Mouse (Mus musculus) megakaryocyte progenitor cell, adult 5-6 weeks (primary cell): ENCODE measurements around the gene Gm49366. TPM values are rescaled to one million over a fixed set of nuclear protein-coding genes. Genes with fewer than 3 reads are reported as not detected.
"Not testable (repeated sequence)": the region's sequence is repeated elsewhere in the genome, so short reads cannot be mapped to it uniquely, and the experiment has no call there.

ENCODE experiments used
- ATAC-seq: replicated peaks from 2 replicates; pipeline ENCODE4 v1.8.0; 2016; ENCODE audit warnings: mild to moderate bottlenecking, moderate TSS enrichment, inconsistent platforms; ENCODE audit not compliant: poor library complexity
- total RNA-seq, 2 experiments: library from RNA; stranded (forward) in 1 of 2; stranded (reverse) in 1 of 2; fragments of 157-497, 149-512 nt in 1 of 2; fragments of 200-1000 nt in 1 of 2; gene quantifications; 2 replicates each; pipeline versions ENCODE4 v1.2.3 to v1.2.4; 2015 to 2017

The Gm49366 gene
- total RNA-seq, 2 experiments from 2014 or later, result not detected

DNA sequence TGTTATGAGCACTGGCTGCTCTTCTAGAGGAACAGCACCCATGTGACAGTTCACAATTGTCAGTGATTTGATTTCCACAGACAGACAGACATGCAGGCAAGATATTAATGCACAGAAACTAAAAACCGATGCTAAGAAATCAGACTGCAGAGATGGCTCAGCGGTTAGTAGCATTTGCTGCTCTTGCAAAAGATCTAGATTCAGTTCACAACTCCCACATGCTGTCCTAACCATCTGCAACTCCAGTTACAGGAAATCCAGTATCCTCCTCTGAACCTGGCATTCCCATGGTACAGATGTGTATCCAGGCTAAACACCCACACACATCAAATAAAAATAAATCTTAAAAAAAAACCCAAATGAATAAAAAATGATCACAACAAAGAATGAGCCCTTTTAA is 33.0 kb downstream of the Gm49366 start:
- no peak for ATAC-seq

DNA sequence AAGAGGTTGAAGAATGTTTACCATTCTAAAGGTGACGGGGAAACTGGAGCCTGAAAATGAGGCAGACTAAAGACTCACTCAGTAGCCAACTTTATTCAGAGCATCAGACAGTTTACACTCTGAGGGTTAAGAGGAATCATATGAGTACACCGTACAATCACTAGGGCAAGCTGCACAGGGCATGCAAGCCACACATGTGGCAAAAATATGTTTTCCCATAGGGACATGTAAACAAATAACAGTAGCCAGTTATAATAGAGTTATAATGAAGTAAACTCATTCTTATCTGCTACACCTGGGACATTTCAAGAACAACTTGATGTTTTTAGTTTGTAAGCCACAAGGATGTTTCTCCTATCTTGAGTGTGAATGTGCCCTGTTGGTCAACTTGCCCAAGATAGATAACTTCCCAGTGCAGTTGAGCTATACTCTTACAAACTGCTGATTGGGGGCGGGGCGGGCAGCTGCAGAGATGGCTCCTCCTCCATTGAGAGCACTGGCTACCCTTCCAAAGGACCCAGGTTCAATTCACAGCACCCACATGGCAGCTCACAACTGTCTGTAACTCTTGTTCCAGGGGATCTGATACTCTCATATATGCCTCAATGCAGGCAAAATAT is 38.7 kb downstream of the Gm49366 start:
- peak; percentile 72 for ATAC-seq

DNA sequence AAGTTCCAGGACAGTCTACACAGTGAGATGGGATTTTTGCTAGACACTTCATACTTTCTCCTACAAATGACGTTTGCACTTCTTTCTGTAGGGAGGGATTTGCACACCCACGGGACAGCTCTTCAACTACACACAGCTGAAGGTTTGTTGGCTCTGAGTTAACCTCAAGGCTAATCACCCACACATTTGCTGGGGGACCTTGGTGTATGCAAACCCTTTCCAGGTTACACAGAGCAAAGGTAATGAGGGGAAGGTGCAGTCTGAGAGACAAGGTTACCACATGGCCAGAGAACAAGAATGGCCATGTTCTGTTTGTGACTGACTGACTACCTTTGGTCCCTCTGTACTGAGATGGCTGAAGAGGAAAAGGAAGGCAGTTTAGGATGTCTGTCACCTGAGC is 45.1 kb downstream of the Gm49366 start:
- ATAC-seq, result no peak

DNA sequence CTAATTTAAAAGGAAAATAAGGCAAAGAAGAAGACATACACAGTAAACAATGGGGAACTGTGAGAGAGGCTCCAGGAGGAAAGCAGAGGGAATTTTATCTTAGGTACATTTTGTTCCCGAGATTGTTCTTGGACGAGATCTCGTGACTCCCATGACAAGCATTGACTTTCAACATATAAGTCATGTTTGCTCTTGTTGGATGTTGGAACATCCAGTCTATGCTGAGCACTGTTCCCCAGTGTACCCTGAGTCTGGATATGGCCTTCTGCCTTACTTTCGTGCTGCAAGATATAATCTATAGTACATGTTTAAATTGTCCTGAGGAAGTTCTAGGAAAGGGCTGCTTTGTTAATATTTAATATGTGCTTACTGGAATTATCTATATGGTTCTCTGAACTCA is 45.8 kb downstream of the Gm49366 start:
- no peak for ATAC-seq

DNA sequence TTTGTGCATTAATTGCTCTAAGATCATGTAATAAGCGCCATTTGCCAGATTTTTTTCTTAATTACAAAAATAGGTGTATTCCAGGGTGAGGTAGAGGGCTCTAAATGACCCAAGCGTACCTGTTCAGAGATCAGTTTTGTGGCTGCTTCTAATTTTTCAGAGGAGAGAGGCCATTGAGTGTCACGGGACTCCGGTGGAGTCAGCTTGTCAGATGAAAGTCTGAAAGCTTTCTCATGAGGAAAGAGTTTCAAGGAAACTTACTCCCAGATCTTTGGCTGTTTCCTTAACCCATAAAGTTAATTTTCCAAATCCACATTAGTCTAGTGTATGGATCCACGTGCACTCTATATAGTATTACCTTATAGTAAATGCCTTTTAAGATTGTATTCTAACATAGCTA is 55.9 kb downstream of the Gm49366 start:
- ATAC-seq, result not testable (repeated sequence)

DNA sequence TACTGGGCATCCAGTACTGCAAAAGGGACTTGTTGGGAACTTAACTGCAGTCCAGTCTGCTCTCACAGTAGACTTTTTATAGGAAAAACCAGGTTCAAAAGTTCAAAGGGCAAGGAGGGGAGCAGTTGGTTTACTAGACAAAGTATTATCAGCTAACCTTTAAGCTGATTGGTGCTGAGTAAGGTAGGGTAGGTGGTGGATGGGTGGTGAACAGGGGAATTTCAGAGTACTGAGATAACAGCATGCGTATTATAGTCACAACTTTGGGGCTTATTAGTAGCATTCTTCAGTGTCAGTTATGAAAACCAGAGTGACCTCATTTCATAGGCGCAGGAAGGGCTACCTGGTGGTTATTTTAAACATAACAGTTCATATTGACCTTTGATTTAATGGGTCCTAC is 60.9 kb downstream of the Gm49366 start:
- no peak for ATAC-seq

DNA sequence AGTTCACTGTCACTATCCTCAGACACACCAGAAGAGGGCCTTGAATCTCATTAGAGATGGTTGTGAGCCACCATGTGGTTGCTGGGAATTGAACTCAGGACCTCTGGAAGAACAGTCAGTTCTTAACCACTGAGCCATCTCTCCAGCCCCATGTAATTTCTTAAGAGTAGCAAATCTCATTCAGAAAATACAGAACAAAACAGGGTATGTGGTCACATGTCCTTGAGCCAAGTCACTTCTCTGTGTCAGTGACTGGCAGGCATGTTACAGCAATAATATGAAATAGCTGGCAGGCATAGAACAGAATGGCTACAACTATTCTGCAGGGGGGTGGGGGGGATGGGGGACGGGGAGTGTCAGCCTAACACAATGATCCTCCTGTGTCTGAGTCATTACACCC is 61.3 kb downstream of the Gm49366 start:
- no peak for ATAC-seq

- ATAC-seq, result peak; percentile 83
These were observed 62.1 kb downstream of the Gm49366 start, which contains the start of gene Acot6 for GRCm38 (mm10) chr12:84100604-84101492. TSS of gene Acot6 (plus strand) at chr12:84100654.

DNA sequence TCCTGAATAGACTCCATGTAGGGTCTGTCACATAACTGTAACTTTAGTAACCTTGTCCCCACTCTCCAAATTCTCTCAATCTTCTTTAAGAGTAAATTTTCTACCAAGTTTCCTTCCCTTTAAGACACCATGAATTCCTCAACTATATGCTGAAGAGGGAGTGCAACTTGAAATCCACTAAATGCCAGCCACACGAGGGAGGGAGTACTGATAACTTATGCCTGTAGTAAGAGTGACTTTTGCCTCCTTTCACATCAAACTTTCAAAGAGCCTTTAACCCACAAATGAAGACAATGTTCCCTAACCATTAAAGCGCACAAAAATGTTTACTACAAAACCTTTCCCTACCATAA is 62.7 kb downstream of the Gm49366 start:
- ATAC-seq, result no peak

- ATAC-seq, result no peak
These were observed 68.3 kb downstream of the Gm49366 start for GRCm38 (mm10) chr12:84107012-84107411.

DNA sequence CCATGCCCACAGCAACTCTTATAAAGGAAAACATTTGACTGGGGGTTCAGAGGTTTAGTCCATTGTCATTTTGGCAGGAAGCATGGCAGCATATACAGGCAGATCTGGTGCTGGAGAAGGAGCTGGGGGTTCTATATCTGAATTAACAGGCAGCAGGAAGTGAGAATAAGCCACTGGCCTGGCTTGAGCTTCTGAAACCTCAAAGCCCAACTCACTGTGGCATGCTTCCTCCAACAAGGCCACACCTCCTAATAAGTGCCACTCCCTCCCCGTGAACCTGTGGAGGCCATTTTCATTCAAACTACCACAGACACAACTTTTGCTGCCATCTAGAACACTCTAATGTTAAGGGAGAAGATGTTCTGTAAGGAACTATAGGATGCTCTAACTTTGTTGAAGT is 69.0 kb downstream of the Gm49366 start:
- peak; percentile 44 for ATAC-seq

Other genes starting within 250 kb of the Gm49366 start
- 15.9 and 19.3 TPM in 2 replicates for gene Numb, start 117.0 kb upstream of the Gm49366 start, total RNA-seq (2015)
- 12.6 and 26.8 TPM in 2 replicates for gene Numb, start 117.0 kb upstream of the Gm49366 start, total RNA-seq (2017)
- gene Riox1, start 88.3 kb upstream of the Gm49366 start, total RNA-seq (2015), result 13.5 and 14.6 TPM in 2 replicates
- 16.7 and 17.7 TPM in 2 replicates for gene Riox1, start 88.3 kb upstream of the Gm49366 start, total RNA-seq (2017)
- not detected in 2 replicates for gene Heatr4, start 54.1 kb upstream of the Gm49366 start, total RNA-seq (2015)
- gene Heatr4, start 54.1 kb upstream of the Gm49366 start, total RNA-seq (2017), result not detected in 2 replicates
- gene Acot2, start 51.1 kb upstream of the Gm49366 start, total RNA-seq (2015), result 12.1 and 13.3 TPM in 2 replicates
- gene Acot2, start 51.1 kb upstream of the Gm49366 start, total RNA-seq (2017), result 9.4 and 12.7 TPM in 2 replicates
- gene Acot1, start 29.4 kb upstream of the Gm49366 start, total RNA-seq (2015), result 10.8 and 14.6 TPM in 2 replicates
- 11.8 and 13.6 TPM in 2 replicates for gene Acot1, start 29.4 kb upstream of the Gm49366 start, total RNA-seq (2017)
- gene Acot4, start 556 bp upstream of the Gm49366 start, total RNA-seq (2015), result 0.07 TPM in 1 of 2 replicates, not detected in the other
- 0.03 TPM in 1 of 2 replicates, not detected in the other for gene Acot4, start 556 bp upstream of the Gm49366 start, total RNA-seq (2017)
- not detected in 2 replicates for gene Acot3, start 13.2 kb downstream of the Gm49366 start, total RNA-seq (2015)
- not detected in 2 replicates for gene Acot3, start 13.2 kb downstream of the Gm49366 start, total RNA-seq (2017)
- gene Acot5, start 30.4 kb downstream of the Gm49366 start, total RNA-seq (2015), result not detected in 2 replicates
- not detected in 2 replicates for gene Acot5, start 30.4 kb downstream of the Gm49366 start, total RNA-seq (2017)
- gene Acot6, start 61.7 kb downstream of the Gm49366 start, total RNA-seq (2015), result 1.5 and 2.0 TPM in 2 replicates
- 1.7 and 2.0 TPM in 2 replicates for gene Acot6, start 61.7 kb downstream of the Gm49366 start, total RNA-seq (2017)
- 0.61 and 1.1 TPM in 2 replicates for gene Dnal1, start 75.4 kb downstream of the Gm49366 start, total RNA-seq (2015)
- 0.41 and 0.75 TPM in 2 replicates for gene Dnal1, start 75.4 kb downstream of the Gm49366 start, total RNA-seq (2017)
- 0.15 TPM in 2 replicates for gene Pnma1, start 109.6 kb downstream of the Gm49366 start, total RNA-seq (2015)
- gene Pnma1, start 109.6 kb downstream of the Gm49366 start, total RNA-seq (2017), result 0.24 and 0.62 TPM in 2 replicates
- gene Elmsan1, start 179.9 kb downstream of the Gm49366 start, total RNA-seq (2015), result 13.7 and 14.1 TPM in 2 replicates
- gene Elmsan1, start 179.9 kb downstream of the Gm49366 start, total RNA-seq (2017), result 11.5 and 15.2 TPM in 2 replicates
- gene Ptgr2, start 246.3 kb downstream of the Gm49366 start, total RNA-seq (2015), result 15.6 and 20.5 TPM in 2 replicates
- 58.3 and 69.6 TPM in 2 replicates for gene Ptgr2, start 246.3 kb downstream of the Gm49366 start, total RNA-seq (2017)